Mouse (Mus musculus) heart, adult 9 months (tissue): ENCODE results near the gene Gpalpp1.
A peak's percentile ranks its signal among the peaks of the same experiment; 100 is the strongest.

Experiments
- DNase-seq, 2 experiments: peaks; one replicate each; pipeline ENCODE4 v3.0.0; 2022; ENCODE audit warnings: low spot score in 2 of 2

Gpalpp1 gene

GRCm38 (mm10) chr14:76099543-76099942, 11.0 kb downstream of the Gpalpp1 start:
- DNase-seq, result no peak

GRCm38 (mm10) chr14:76097815-76098214, 12.7 kb downstream of the Gpalpp1 start:
- DNase-seq, result no peak

- DNase-seq, result no peak
Observed at GRCm38 (mm10) chr14:76097244-76097643, 13.3 kb downstream of the Gpalpp1 start.

GRCm38 (mm10) chr14:76084188-76084587, 26.4 kb downstream of the Gpalpp1 start:
- DNase-seq, result no peak

GRCm38 (mm10) chr14:76082086-76082636, 28.4 kb downstream of the Gpalpp1 start:
- DNase-seq, result no peak

GRCm38 (mm10) chr14:76081451-76081850, 29.1 kb downstream of the Gpalpp1 start:
- peak in 1 of 2 experiments; percentile 2 for DNase-seq

- DNase-seq, result peak in 1 of 2 experiments; percentile 21
Observed at GRCm38 (mm10) chr14:76077088-76077491, 33.5 kb downstream of the Gpalpp1 start.

GRCm38 (mm10) chr14:76076602-76077001, 34.0 kb downstream of the Gpalpp1 start:
- DNase-seq, result no peak

- no peak for DNase-seq
Observed at GRCm38 (mm10) chr14:76075721-76076120, 34.8 kb downstream of the Gpalpp1 start.

- no peak for DNase-seq
Observed at GRCm38 (mm10) chr14:76074206-76074605, 36.4 kb downstream of the Gpalpp1 start.

GRCm38 (mm10) chr14:76072626-76073025, 37.9 kb downstream of the Gpalpp1 start:
- DNase-seq, result no peak

GRCm38 (mm10) chr14:76069296-76069695, 41.3 kb downstream of the Gpalpp1 start:
- DNase-seq, result no peak

GRCm38 (mm10) chr14:76068296-76068695, 42.3 kb downstream of the Gpalpp1 start:
- DNase-seq, result no peak

- no peak for DNase-seq
Observed at GRCm38 (mm10) chr14:76067237-76067636, 43.3 kb downstream of the Gpalpp1 start.

GRCm38 (mm10) chr14:76059441-76059840, 51.1 kb downstream of the Gpalpp1 start:
- no peak for DNase-seq

- peak in 1 of 2 experiments; percentile 5 for DNase-seq
Observed at GRCm38 (mm10) chr14:76053726-76054125, 56.8 kb downstream of the Gpalpp1 start.

- DNase-seq, result no peak
Observed at GRCm38 (mm10) chr14:76051966-76052365, 58.6 kb downstream of the Gpalpp1 start.

- DNase-seq, result no peak
Observed at GRCm38 (mm10) chr14:76045767-76046166, 64.8 kb downstream of the Gpalpp1 start.

- DNase-seq, result no peak
Observed at GRCm38 (mm10) chr14:76044164-76044557, 66.4 kb downstream of the Gpalpp1 start.

- DNase-seq, result no peak
Observed at GRCm38 (mm10) chr14:76043251-76044163, 67.1 kb downstream of the Gpalpp1 start.
